Mouse (Mus musculus): ENCODE results near the gene Gm21760.
"Not testable (repeated sequence)": the region's sequence is repeated elsewhere in the genome, so short reads cannot be mapped to it uniquely, and the experiment has no call there.

The Gm21760 gene

DNA sequence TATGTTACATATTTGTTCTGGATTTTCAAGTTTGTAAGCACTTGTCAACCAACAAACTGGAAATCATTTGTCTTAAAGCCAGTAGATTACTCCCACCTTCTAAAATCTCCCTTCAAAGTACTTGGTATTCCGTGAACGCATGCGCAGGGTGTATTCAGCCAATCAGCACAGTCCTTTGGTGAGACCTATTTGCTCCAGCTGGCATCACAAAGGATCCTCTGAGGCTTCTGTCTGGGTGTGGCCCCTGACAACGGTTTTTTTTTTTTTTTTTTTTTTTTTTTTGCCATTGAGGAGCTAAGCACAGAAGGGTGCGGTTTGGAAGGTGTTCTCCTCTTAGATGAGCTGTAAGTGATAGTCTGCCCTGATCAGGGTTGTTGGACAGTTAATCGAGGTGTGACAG lies at the start of gene Gm21760:
Gm21760 (plus strand) TSS at position 301 of the 400 bp plus-strand sequence.
- DNase-seq (ENCODE audit: extremely low read depth, insufficient read length, low spot score) = not testable (repeated sequence)

Measured in 3134 (cell line).